Mouse (Mus musculus) cerebellum, postnatal 10 days (tissue): ENCODE measurements around the gene Gmpr.
"Not testable (repeated sequence)": the region's sequence is repeated elsewhere in the genome, so short reads cannot be mapped to it uniquely, and the experiment has no call there.

ENCODE experiments used
- DNase-seq, 2 experiments: peaks; one replicate each; pipeline ENCODE4 v3.0.0; 2021; ENCODE audit warnings: mixed read lengths in 2 of 2

Gene Gmpr

DNA sequence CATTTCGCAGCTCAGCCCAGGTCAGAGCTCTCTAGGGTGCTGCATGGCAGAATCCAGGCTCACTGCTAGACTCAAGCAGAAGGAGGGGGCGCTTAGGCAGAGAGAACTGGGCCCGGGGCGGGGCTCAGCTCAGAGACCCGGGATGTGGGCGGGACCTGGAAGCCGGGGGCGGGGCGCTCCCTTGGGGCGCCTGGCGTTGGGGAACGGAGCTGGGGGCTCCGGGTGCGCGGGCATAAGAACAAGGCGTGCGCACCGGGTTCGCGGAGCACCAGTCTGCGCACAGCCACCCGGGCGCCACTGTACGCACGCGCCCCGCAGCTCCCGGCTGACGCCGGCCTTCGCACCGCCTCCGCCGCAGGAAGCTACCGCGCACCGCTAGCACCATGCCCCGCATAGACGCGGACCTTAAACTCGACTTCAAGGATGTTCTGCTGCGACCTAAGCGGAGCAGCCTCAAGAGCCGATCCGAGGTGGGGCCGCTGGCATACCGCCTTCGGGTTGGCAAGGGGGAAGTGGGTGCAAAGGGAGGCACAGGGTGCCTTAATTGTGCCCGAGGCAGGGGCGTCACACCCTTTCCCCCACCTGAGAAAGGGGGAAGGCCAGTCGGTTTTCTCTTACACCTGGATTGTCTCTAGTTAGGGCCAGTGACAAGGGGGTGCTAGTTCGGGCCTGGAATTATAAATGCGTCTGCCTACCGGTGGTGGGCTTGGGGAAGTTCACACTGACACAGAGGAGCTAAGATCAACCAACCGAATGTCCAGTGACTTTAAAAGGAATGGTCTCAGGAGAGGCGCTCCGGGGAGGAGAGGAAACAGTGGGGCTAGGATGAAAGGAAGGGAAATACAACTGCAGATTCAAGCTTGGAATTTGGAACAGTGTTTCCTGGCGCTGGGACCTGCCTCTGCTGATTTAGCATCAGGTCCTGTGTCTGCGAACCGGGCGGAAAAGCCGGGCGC lies at the start of gene Gmpr:
Gene Gmpr (plus strand): TSS at position 171 of the 956 bp plus-strand sequence.
- DNase-seq, result peak; percentile 76 to 84

DNA sequence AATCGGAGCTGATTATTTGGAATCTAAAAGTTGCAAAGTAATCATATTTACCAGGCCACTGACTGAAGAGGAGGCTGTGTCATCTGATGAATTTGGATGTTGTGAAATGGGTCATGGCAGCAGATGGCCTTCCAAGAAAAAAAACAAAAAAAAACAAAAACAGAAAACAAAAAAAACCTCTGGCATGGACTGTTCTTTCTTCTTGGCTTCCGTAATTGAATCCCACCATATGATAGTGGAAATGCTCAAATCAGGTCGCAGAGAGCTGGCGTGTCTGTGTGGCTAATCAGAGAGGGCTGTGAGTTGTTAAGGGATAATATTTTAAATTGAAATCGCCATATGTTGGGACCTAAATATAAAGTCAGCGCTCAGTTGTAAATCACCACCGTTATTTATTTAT lies 49.8 kb upstream of the Gmpr start:
- DNase-seq, result no peak

DNA sequence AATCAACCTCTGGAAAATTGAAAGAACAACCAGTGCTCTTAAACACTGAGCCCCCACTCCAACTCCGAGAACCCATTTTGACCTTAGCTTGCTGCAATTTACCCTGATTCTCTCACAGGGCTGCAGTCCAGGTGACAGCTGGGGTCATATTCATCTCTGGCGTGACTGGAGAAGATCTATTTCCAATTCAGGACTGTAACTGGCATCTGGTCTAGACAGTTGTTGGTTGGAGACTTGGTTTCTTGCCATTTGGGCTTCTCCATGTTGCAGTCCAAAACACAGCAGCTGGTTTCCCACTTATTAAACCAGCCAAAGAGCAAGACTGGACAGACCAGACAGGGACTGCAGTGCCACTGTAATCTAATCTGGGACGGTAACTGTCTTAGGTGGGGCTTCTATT lies 47.1 kb upstream of the Gmpr start:
- DNase-seq, result peak; percentile 60 to 63

DNA sequence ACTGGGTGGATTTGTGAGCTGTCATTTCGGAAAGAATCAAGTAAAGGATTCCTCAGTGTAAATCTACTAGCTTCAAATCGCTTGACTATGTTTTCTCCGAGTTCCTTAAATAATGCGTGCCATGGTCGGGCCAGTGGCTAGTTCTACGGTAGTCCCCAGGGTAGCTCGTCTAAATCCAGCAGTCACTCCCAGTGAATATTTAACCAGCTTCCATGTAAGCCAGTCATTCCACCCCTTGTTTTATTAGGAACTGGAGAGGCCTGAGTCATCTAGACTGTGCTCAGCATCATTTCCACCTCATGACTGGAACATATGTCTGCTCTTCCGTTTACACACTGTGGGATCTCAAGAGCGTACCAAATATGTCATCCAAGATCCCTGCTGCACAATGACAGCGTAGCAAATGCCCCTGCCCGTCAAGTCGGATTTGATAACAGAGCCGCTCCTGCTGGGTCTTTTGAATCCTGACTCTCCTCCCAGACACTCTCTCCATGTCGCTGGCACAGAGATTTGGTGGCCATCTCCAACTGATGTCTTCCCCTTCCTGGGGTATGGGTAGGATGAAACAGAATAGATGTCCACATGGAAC lies 45.8 kb upstream of the Gmpr start:
- DNase-seq, result peak; percentile 78 to 89

DNA sequence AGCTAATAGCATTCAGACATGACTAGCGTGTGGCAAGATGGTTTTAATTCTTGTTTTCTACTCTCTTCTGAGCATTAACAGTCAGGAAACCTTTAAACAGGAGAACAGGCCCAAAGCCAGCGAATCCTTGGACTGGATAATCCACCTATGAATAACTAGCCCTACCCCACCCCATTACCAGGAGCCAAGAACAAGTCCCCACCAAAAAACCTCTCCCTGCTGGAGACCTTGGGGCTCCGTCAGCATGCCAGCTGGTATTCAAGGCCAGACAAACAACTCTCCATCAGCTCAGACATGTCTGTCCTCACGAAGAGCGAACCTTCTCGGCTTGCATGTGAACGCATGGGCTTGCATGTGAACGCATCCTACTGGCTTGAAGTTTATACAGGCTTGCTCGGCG lies 41.6 kb upstream of the Gmpr start:
- DNase-seq, result peak; percentile 61 to 74

DNA sequence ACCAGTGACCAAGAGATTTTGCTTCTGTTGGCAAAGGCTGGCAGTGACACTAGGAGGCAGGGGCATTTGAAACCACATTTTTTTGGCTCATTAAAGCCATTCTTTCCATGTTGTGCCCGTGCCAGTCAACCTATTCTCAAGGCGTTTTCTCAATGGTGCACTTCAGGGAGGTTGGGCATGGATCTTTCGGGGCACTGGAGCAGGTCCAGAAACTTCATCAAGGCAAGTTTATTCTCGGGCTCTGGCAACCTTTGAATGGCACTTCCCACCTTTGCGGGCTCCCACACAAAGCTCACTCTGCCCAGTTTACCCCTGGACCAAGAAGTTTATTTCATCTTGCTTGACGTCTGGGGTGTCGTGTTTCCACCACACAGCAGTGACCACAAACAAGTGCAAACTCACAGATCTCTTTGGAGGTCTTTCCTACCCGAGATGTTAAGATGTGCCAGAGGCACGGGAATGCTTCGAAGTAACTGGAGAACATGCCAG lies 41.2 kb upstream of the Gmpr start:
- DNase-seq, result peak; percentile 42 to 60

DNA sequence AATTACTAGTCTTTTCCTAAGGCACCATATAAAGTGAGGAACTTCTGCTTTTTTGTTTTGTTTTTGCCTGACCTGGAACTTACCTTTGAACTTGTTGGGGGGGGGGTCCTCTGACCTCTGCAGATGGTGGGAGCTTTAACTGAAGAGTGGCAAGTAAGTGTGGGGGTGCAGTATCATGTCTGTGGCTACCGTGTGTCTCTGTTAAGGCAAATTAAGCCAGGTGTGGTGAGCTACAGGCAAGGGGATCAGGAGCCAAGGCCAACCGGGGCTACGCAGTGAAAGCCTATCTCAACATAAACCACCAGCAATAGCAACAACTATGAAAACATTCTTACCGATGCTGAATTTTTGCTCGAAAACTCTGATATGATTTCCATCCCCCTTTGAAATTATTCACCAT lies 38.5 kb upstream of the Gmpr start:
- no peak for DNase-seq

DNA sequence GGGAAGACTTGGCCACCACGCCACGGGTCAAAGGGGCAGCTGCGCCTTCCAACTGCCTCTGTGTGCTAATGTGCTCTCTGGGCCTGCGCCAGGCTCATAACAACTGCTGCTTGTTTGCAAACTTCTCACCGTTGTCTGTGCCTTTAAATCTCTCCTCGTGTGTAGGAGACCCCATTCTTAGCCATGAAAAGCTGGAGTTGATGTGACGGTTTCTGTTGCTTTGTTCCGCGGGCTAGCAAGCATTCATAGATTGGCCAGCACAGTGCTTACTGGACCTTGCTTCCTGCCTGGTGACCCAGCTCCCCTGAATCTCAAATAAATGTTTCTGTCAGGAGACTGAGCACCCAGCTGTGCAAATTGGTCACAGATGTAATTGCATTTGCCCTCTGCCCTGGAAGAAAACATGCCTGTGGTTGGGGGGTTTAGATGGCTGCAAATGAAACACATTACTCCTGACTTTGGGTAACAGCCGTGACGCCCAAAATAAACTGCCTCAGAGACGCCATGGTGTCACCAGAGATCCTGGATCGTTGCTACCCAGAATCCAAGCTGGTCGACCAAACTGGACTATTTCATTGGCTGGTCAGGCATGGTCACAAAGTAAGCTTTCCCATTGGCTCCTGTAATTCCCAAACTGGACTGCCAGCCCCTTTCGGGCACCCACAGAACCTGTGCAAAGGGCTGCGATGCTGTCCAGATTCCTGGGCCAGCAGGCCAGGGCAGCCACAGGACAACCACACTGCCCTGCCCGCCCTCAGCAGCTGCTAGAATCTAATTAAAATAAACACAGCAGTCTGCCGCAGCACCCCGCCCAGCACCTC lies 37.6 kb upstream of the Gmpr start:
- DNase-seq, result peak; percentile 61 to 70

DNA sequence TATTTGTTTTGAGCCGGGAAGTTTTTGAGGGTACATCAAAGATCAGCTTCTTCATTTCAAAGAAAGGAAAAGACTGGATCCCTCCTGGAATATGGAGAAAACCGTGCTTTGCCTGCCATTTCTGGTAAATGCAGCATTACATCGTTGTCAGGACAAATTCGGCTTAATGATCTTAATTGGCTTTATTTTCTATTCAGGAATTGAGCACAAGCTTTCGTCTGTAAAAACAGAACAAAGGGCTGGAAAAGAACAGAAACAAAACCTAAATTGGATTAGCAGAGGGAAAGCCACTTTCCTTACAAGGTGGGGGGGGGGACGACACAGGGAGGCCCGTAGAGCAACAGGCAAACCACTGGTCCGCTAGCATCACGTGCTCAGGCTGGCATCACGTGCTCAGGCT lies 33.9 kb upstream of the Gmpr start:
- no peak for DNase-seq

DNA sequence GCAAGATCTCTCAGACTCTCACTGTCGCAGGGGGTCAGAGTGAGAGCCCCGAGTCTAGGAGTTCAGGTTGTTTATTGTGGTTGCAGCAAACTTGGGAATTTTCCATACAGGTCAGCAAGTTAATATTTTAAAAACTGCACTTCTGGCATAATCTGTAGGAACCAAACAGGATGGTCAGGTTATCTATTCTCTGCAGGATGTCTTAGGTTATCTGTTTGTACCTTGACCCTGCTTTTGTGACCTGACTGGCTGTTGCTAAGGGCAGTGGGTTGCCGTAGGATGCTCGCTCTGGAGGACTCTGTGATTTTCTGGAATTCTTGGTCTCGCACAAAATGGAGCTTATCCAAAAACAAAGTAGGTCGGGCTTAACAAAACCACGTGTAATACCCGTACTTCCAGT lies 31.9 kb upstream of the Gmpr start:
- DNase-seq, result no peak

DNA sequence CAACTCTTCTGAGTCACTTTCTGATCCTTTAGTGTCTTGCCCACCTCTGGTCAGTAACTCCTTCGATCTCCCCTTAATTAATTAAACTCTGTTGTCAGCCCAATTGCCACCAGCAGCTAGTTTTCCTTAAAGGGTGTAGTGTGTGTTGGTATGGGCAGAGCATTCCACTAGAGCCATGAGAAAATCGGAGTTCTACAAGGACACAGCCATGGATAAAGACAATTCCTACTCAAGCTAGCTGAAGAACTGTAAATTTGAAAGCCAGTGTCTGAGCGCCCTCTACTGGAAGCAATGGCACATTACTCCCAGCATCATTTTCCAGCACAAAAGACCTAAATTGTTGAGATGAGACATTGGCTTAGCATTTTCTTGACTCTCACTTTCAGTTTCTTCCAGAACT lies 30.1 kb upstream of the Gmpr start:
- DNase-seq, result peak; percentile 78 to 85

DNA sequence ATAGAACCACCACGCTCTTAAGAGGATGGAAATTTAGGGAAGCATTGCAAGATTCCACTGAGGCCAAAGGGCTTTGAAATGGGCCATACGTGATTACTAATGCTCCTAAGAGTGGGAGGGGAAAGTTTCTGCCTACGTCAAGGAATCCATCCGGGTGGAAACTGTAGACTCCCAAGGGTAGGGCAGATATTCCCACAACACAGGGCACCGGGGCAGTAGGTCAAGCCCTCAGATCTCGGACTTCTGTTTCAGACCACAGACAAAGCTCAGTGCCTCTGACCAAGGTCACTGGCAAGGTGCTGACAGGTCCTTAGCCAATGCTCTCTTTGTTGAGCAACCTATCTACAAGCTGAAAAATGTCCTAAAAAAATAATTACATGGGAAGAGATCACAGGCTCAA lies 27.3 kb upstream of the Gmpr start:
- no peak for DNase-seq

DNA sequence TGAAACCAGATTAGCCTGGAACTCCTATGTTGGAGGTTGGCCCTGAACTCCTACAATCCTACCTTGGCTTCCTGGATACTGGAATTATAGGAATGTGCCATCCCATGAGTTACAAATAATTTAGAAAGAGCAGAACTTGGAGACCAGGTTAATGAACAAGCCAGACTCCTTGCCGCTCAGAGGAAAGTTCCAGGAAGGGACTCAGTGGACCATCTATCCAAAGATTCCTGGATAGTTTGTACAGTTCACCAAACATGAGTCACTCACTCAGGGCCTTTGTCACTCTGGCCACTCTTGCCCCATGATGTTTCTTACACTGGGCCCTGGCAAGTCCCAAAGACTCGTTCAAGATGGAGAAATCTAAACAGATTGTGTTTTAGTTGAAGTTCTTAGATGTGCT lies 24.0 kb upstream of the Gmpr start:
- DNase-seq, result no peak

DNA sequence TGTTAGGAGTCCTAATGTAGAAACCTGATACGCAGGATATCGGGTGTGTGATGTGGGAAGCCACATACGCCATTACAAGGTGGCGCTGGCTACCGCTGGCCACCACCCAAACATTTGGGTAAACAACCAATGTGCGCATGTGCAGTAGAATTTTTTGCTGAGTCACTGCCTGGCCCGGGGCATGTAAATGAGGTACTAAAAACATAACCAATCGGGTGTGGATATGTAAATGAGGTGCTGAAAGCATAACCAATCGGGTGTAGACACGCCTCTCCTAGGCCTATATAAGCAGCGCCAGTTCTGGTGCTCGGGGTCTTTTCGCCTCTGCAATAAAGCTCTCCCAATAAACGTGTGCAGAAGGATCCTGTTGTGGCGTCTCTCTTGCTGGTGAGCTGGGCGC lies 23.3 kb upstream of the Gmpr start:
- not testable (repeated sequence) for DNase-seq

DNA sequence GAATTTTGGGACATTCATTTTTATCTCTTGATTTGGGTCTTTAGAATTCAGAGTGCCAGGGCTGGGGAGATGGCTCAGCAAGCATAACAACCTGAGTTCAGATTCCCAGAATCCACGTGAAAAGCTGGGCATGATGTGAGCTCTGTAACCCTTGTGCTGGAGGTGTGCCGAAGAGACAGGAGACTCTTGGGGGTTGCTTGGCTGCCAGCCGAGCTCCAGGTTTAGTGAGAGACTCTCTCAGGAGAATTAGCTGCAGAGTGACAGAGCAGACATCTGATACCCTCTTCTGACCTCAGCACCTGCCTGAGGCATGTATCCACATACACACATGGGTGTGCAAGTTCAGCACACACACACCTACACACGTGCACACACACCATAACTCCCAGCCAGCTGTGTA lies 21.6 kb upstream of the Gmpr start:
- DNase-seq, result peak; percentile 30 to 32

DNA sequence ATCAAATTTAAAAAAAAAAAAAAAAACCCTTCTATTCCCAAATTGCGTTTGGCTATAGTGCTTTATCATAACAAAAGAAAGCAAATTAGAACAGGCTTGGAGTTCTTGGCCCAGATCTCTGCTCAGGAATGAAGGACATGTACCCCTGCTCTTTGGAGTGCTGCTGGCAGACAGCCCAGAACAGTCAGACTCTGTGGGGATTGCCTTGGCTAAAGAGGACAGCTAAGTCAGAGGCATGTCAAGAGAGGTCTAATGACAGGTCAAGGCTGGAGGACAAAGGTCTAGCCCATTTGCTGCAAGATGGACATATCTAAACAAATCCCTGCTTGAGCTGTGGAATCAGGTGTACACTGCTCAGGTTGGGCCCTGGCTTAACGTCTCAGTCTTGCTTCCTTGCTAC lies 20.6 kb upstream of the Gmpr start:
- DNase-seq, result peak; percentile 51 to 72

DNA sequence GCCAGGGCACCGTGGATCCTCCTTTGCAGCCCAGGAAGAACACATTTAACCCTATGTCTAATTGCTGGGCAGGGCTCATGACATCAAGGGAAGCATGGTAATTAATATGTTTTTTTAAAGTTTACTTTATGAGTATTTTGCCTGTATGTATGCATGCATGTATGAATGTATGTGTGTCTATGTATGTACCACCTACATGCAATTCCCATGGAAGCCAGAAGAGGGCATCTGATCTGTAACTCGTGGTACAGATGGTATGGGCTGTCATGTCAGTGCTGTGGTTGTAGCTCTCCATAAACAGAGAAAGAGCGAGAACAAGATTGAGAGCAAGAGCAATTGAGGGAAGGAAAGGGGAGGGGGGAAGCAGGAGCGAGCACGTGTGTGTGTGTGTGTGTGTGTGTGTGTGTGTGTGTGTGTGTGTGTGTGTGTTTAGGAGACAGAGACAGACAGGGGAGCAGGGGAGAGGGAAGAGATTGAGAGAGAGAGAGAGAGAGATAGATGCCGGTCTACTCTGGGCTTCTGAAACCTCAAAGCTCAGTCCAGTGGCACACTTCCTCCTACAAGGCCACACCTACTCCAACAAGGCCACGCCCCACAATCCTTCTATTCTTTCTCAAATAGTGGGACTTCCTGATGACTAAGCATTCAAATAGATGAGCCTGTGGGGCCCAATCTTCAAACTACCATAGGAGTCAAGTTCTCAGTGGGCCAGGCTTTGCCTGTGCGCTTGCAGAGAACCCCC lies 15.1 kb upstream of the Gmpr start:
- no peak for DNase-seq

DNA sequence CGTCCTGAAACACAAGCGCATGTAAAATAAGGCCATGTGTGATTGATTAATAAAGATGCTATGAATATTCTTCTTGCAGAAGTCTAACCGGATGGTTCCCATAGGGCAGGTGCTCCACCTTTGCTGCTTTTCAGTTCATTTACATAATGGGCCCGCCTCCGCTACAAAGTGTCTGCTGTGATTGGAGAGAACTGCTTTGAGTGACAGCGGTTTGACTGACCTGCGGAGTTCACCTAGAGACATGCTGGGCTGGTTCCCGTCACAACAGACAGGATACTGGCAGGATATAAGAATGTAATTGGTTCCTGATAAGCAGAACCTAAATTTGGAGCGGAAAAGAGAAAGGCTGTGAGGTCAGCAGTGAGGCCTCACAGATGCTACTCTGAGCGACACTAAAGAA lies 13.4 kb upstream of the Gmpr start:
- DNase-seq, result peak in 1 of 2 experiments; percentile 29

DNA sequence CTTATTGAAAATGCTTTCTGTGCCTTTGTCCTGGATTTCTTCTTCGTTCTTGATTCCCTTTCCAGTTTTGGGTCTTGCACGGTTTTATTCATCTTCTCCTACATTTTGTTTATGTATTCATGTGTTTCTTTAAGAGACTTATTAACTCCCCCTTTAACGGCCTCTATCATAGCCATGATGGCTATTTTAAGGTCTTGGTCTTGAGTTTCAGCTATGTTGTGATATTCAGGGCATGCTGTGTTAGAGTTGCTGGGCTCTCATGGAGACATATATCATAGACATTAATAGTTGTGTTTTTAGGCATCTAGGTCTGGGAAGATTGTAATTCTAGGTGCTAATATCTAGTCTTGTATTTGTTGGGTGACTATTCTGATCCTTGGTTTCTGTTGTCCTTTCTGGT lies 8.6 kb upstream of the Gmpr start:
- no peak for DNase-seq

DNA sequence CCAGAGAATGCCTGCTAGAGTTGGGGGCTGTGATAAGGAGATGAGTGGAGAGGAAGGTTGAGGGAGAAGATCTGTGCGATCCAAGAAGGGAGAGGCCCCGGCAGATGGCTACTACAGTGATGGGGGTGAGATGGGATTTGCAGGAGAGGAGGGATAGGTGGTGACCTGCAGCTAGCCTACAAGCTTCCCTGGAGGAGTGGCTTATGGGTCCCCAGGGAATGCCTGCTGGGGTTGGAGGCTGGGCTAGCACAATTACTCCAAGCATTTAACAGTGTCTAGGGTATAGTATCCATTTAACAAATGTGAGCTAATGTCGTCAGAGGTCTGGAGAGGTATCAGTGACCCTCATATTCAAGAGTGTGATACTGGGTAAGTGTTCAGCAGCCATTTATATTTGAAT lies 7.9 kb upstream of the Gmpr start:
- no peak for DNase-seq

DNA sequence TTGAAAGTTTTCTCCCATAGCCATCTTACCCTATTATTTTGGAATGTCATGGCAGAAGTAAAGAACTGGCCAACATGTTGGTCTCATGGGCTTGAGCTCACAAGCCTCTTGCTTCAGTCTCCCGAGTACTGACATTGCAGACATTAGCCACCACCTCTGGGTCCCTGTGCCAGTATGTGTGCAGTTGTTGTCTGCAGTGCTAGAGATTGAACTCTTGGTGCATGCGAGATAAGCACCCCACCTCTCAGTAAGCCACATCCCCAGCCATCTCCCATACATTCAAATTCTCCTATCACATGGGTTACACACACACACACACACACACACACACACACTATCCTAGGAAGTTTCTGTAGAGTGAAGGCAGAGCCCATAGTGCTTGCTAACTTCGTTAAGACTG lies 7.3 kb upstream of the Gmpr start:
- DNase-seq, result no peak

DNA sequence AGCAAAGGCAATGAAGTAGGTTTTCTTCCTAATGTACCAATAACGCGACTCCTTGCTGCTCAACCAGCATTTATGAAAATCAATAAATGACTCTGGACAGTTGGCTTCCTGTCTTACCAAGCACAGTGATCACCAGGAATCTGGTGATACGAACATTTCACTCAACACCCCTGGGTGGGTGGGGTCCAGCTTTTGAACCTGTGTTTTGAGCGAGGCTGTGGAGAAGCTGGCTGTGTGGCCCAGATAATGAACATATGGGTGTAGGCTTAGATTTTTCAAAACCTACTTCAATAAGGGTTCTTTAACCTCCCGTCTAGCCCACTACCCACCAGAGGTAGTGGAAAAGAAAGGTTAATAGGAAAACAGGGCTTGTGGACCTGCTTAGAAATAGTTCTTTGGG lies 4.5 kb upstream of the Gmpr start:
- DNase-seq, result no peak

DNA sequence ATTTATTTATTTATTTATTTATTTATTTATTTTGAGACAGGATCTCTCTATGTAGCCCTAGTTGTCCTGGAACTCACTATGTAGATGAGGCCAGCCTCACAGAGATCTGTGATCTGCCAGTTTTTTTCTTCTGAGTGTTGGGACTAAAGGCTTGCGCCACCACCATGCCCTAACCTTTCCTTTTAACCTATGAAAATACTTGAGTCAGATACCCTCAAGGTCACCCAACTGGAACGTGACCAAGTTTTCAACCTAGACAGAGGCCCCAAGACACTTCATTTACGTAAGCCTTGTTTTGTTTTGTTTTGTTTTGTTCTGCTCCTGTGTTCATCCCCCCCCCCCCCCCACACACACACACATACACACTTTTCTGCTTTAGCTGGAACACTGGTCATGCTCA lies 1.7 kb upstream of the Gmpr start:
- DNase-seq, result no peak
